Mouse (Mus musculus) left cerebral cortex, postnatal 10 days (tissue): ENCODE data around the gene D17H6S53E. TPM values are rescaled to one million over a fixed set of nuclear protein-coding genes. Genes with fewer than 3 reads are reported as not detected.
A peak's percentile ranks its signal among the peaks of the same experiment; 100 is the strongest.
"Not testable (repeated sequence)": the region's sequence is repeated elsewhere in the genome, so short reads cannot be mapped to it uniquely, and the experiment has no call there.

Experiments used
- DNase-seq, 2 experiments: peaks; one replicate each; pipeline ENCODE4 v3.0.0; 2021 to 2022; ENCODE audit warnings: low spot score in 2 of 2, mixed read lengths in 1 of 2; ENCODE audit errors: extremely low spot score in 1 of 2
- intact Hi-C: fragments of 180-260 bp; cut with DNase I; formaldehyde crosslinking; loops from one replicate; pipeline ENCODE4 v1.15.1; 2025
- total RNA-seq, 2 experiments: library from RNA; stranded (reverse); gene quantifications; 2 replicates each; pipeline ENCODE4 v1.2.3; 2021

The D17H6S53E gene
- total RNA-seq, 2 experiments from 2014 or later, result 23.8 to 24.6 TPM

- intact Hi-C loops, result loop anchor here (5.0 kb wide), 1 partner anchor 80 kb away; the partner anchor contains the start of gene Vwa7
- peak in 1 of 2 experiments; percentile 45 for DNase-seq
Observed at GRCm38 (mm10) chr17:35097164-35097655, 29.0 kb upstream of the D17H6S53E start.

GRCm38 (mm10) chr17:35100196-35100765, 25.9 kb upstream of the D17H6S53E start:
- DNase-seq, result no peak

DNA sequence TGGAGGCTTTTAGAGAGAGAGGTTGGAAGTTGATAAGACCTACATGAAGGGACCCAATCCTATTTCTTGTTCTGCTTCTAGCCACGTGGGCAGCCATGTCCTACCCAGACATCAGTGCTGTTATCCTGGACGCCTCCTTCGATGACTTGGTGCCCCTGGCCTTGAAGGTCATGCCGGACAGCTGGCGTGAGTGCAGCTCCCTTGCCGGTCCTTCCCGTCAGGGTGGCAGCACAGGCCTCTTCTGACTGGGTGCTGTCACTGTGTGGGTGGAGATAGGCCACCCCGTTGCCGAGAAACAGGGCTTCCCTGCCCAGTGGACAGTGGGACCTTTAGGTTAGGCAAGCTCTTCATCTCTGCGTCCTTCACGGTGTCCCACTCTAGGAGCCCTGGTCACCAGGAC, 25.0 kb upstream of the D17H6S53E start:
- no peak for DNase-seq
- intact Hi-C loops, result no loop called here

More at GRCm38 (mm10) chr17:35100196-35100765, 25.9 kb upstream of the D17H6S53E start:
- intact Hi-C loops, result no loop called here

GRCm38 (mm10) chr17:35102299-35102698, 23.9 kb upstream of the D17H6S53E start:
- DNase-seq, result no peak
- intact Hi-C loops, result no loop called here

GRCm38 (mm10) chr17:35103221-35103690, 22.9 kb upstream of the D17H6S53E start:
- DNase-seq, result no peak
- intact Hi-C loops, result no loop called here

- no peak for DNase-seq
- intact Hi-C loops, result no loop called here
Observed at GRCm38 (mm10) chr17:35104079-35104478, 22.1 kb upstream of the D17H6S53E start.

DNA sequence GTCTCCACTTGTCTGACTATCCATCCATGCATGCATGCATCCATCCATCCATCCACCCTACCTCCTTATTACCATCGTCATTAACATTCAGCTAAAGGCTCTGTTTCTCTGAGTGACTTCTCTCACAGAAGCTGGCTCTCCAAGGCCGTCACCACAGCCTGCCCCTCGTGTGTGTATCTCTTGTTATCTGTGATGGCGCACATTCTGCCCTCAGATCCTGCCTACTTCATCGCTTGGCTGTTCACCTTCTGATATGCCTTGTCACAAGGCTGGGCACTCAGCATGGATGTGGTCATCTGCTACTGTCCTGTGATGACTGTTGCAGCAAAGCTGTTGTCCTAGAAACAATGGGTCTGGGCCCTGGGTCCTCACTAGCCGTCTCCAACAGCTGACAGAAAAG, 21.4 kb upstream of the D17H6S53E start:
- intact Hi-C loops, result loop anchor here (5.0 kb wide), 1 partner anchor 82 kb away; no protein-coding TSS in a partner anchor
- no peak for DNase-seq

GRCm38 (mm10) chr17:35105740-35106389, 20.3 kb upstream of the D17H6S53E start:
- intact Hi-C loops, result loop anchor here (5.0 kb wide), 1 partner anchor 84 kb away; no protein-coding TSS in a partner anchor
- no peak for DNase-seq

DNA sequence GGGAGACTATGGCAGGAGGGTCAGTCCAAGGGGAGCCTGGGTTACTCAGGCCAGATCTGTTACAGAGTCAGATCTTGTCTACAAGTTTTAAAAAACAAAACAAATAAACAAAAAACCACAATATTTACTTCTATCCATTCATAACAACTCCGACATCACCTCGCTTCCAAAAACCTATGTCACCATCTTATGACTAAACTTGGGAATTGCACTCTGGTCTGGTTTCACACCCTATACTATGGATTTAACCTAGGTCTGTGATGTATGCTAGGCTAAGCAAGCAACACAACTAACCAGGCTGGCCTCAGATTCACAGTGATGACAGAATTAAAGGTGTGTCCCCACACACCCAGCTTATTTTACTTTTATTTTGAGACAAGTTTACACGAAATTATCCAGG, 19.7 kb upstream of the D17H6S53E start:
- DNase-seq, result no peak
- intact Hi-C loops, result loop anchor here (5.0 kb wide), 1 partner anchor 84 kb away; no protein-coding TSS in a partner anchor

- no peak for DNase-seq
- intact Hi-C loops, result loop anchor here (5.0 kb wide), 1 partner anchor 86 kb away; no protein-coding TSS in a partner anchor
Observed at GRCm38 (mm10) chr17:35108097-35108496, 18.1 kb upstream of the D17H6S53E start, which contains the start of gene Ly6g5c. TSS of gene Ly6g5c (plus strand) at chr17:35108279.

- intact Hi-C loops, result no loop called here
- no peak for DNase-seq
Observed at GRCm38 (mm10) chr17:35111774-35112173, 14.4 kb upstream of the D17H6S53E start.

DNA sequence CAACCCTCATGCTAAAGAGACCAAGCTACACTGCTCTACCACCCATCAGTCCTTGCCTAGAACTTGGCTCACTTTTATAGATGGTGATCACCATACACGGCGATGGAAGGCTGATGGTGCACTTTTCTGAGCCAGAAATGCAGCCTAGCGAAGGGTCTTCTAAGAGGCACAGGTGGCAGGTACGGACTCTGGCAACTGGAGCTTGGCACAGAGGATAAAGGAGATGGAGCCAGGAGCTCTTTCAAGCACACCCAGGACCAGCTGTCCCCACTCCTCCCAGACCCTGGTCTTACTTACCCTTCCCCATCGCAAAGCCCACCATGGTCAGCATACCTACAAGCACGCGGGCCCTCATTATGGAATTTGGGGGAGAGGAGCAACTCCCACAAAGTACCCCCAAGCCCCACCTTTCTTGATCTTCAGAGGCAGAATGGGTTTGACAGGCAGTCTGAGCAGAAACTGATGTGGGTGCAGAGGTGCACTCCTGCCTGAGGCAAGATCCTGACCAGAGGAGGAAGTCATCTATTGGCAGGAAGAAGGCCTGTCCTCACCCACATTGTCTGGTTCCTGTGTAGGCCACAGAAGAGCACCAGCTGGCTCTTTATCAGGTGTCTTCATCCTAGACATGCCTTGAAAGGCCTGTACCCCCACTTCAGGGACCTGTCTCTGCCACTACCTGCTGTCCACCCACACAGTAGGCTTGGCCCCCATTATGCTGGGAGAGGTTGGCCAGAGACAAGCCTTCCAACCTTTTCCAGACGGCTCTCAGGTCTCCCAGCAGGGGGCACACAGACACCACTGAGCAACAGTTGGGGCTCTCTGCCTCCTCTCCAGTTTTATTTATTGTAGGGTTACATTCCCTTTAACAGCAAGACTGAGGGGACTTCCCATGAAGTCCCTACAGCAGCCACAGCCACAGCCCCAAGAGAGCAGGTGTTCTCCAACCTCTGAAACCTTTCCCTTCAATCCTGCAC, 10.8 kb upstream of the D17H6S53E start, which contains the start of gene Ly6g5b:
Ly6g5b (minus strand) TSS at position 383 of the 974 bp plus-strand sequence.
- intact Hi-C loops, result loop anchor here (5.0 kb wide), 1 partner anchor 98 kb away; the partner anchor contains the start of gene Vwa7
- no peak for DNase-seq

GRCm38 (mm10) chr17:35120745-35121142, 5.4 kb upstream of the D17H6S53E start:
- intact Hi-C loops, result no loop called here
- no peak for DNase-seq

GRCm38 (mm10) chr17:35121143-35121799, 4.9 kb upstream of the D17H6S53E start, which contains the start of gene Gpank1:
TSS of gene Gpank1 (plus strand) at chr17:35121455.
- peak; percentile 98 to 99 for DNase-seq
- intact Hi-C loops, result no loop called here

- DNase-seq, result peak; percentile 65 to 82
- intact Hi-C loops, result no loop called here
Observed at GRCm38 (mm10) chr17:35121871-35122303, 4.3 kb upstream of the D17H6S53E start, which contains the start of gene Csnk2b. TSS of gene Csnk2b (minus strand) at chr17:35122053.

DNA sequence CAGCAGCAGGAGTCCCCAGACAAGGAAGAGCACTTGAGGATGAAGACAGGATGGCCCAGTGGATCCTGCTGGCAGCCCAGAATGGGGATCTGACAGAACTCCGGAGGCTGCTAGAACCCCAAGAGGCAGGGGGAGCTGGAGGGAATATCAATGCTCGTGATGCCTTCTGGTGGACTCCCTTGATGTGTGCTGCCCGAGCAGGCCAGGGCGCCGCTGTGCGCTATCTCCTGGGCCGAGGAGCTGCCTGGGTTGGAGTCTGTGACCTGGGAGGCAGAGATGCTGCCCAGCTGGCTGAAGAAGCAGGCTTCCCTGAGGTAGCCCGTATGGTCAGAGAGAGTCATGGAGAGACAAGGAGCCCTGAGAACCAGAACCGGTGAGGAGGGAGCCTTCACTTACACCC, 2.9 kb upstream of the D17H6S53E start:
- intact Hi-C loops, result not testable (repeated sequence)

DNA sequence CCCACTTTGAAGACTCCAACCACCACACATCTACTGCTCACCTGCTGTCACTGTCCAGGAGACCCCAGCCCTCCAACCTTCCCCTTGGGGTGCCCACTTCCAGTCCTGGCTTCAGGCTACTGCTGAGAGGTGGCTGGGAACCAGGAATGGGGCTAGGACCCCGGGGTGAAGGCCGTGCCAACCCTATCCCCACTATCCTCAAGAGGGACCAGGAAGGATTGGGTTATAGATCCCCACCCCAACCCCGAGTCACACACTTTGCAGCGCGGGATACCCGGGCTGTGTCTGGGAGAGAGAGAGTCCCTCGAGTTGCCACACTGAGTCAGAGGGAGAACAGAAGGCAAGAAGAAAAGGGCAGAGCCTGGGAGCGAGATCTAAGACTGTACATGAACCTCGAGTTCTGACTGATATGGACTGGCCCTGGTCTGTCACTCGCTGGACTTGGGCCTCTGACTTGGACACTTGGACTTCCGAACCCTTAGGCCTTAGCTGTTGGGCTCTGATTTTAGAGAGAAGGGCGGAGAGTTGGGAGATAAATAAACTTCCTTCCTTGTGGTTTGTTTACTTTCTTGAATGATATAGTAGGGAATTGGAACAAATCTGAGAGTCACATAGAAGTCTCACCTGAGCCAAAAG, 1.8 kb upstream of the D17H6S53E start:
- intact Hi-C loops, DNase-seq: not testable (repeated sequence)

More for the DNA sequence above, 2.9 kb upstream of the D17H6S53E start:
- DNase-seq, result not testable (repeated sequence)
